Mouse (Mus musculus) testis, postnatal 14 days (tissue): ENCODE results near the gene Os9.

Source experiments
- DNase-seq: peaks from one replicate; pipeline ENCODE4 v3.0.0; 2021; ENCODE audit warnings: low spot score

Gene Os9

DNA sequence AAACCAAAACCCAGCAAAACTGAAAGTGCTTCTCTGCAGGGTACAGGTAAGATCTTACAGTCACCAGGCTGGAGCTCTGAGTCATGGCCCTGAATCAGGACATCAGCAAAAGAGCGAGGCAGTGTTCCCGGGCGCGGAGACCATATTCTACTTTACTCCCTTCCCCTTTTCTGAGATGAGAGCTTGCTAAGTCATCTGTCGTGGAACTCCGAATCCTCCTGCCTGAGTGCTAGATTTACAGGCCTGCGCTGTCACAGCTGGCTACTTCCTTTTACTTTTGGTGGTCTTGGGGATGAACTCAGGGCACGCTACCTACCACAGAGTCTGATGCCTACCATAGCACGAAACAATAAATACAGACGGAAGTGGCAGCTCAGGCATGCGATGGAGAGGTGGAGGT lies 6.5 kb downstream of the Os9 start:
- DNase-seq = no peak

DNA sequence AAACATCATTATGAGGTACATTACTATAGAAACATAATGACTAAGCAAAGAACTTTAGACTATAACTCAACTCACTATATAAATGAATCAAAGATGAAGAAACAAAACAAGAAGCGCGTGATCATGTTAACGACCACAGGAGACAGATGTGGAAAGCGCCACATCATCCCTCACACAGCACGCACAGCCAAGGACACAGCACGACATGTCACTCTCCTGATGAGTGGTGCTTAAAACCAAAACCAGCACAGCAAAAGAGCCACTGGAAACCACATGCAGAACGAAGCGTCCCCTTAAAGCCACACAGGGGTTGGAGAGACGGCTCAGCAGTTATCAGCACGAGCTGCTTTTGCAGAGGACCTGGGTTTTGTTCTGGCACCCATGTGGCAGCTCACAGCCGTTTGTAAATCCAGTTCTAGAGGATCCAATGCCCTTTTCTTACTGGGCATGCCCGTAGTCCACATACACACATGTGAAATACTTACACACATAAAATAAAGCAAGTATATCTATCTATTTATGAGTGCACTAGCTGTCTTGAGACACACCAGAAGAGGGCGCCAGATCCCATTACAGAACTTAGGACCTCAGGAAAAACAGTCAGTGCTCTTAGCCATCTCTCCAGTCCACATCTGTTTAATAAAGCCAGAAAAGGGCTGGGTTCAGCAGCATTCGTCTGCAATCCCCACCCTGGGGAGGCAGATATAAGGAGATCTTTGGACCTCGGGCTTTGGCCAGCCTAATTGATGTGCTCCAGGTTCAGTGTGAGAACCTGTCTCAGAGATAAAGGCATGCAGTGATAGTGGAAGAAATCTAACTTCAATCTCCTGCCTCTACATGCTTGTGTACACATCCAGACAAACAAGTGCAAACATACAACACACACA lies 9.7 kb downstream of the Os9 start:
- DNase-seq = no peak

DNA sequence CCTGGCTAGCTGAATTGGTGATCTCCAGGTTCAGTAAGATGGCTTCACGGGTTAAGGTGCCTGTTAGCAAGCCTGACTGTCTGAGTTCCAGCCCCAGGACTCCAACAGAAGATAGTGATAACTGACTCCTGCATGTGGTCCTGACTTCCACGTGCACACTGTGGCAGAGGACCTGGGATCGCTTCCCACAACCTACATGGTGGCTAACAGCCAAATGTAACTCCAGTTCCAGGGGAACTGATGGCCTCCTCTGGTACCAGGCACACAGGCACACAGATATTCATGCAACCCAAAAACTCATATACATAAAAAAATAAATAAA lies 12.7 kb downstream of the Os9 start:
- no peak for DNase-seq

DNA sequence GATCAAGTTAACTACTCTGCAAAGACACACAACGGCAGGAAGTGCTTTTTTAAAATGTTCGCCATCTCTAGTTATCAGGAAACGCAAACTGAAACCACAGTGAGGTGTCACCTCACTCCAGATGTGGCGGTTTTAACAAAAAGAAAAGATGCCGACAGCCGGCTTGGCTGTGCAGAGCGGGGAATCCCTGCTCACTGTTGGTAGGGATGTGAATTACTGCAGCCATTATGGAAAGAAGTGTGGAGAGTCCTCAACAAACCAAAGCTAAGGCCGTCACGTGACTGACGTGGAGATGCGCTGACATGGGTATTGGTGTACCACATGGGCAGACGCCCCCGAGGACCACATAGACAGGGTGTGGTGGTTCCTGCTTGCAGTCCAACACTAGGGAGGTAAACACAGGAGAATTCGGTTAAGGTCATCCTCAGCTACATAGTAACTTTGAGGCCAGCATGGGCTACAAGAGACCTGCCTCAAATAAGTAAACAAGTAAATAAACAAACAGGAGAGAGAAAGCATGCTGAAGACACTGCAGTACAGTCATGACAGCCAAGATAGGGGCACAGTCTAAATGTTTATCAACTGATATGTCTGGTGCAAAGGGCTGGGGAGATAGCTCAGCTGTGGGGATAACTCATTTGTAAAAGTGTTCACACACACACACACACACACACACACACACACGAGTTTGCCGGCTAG lies 13.2 kb downstream of the Os9 start:
- DNase-seq = no peak

DNA sequence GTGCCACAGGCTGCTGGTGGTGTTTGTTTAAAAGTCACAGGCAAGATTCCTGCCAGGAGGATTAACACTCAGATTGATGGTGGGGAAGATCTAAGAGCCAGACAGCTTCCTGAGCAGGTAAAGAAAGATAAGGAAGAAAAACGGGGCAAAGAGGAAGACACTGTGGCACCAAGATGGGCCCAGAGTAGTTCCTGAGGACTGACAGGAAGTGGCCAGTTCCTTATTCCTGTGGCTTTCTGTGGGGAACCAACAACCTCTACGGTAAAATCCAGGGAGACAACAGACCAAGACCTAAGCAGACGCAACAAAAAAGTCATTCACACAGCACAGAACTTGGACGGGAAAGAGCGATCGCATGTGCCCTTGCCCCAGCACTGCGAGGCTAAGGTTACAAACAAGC lies 17.3 kb downstream of the Os9 start:
- DNase-seq = no peak

DNA sequence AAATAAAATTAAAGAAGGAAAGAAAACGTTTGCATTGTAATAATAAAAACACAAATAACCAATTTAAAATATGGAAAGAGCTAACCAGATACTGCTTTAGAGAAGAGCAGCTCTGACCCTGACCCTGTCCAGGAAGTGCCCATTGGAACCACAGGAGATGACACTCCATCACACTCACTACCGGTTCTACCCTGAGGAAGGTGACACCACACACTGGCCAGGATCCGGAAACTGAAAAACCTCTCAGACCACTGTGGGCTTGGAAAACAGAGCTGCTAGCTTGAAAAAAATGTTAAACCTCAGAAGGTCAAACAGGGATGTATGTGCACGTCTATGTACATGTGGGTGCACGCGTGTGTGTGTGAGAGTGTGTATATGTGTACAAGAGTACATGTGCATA lies 19.8 kb downstream of the Os9 start:
- no peak for DNase-seq

DNA sequence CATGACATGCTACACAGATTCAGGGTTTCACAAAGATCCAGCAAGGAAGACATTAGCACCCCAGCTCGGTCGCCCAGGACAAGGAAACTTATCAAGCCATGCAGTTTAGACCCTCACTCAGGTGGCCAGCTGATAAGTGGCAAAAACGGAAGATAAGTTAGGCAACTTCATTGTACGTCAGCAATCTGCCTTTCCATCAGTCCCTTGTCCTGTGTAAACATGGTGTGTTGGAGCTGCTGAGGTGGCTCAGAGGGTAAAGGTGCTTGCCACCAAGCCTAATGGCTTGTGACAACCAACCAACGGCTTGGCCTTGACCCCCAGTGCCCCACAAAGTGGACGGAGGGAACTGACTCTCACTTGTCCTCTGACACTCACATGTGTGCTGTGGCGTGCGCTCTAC lies 20.5 kb downstream of the Os9 start:
- no peak for DNase-seq

DNA sequence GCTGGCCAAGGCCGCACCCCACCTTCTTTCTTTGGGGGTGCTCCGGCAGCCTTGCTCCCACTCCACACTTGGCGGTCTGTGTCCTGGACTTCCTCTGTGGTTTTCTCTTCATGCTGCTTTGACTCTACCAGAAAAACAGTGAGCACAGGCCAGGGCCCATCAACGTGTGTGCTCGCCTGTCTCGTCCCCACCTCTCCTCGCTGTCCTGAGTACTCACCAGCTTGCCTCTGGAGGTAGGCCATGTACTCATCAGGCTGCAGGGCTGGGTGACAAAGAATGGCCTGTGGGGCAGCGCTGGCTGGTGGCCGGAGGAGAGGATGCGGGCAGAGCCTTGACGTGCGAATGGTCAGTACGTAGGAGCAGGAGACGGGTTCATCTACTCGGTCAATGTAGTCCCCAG lies 21.1 kb downstream of the Os9 start:
- DNase-seq = no peak

DNA sequence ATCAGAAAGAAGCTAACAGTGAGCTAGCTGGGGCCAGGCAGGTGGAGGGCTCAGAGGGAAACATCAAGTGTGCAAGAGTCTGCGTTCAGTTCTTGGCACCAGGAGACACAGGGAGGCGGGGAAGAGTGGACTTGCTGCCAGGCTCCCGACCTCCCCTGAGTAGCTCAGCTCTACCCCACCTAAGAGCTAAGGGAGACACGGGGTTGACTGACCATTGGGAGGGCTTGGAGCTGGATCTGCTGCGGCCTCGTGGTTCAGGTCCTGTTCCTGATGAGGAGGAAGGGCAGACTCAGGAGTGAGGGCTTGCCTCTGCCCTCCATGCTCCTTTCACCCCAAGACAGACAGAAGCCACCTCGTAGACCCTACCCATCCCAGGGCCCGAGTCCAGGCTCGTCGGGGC lies 21.7 kb downstream of the Os9 start:
- no peak for DNase-seq

DNA sequence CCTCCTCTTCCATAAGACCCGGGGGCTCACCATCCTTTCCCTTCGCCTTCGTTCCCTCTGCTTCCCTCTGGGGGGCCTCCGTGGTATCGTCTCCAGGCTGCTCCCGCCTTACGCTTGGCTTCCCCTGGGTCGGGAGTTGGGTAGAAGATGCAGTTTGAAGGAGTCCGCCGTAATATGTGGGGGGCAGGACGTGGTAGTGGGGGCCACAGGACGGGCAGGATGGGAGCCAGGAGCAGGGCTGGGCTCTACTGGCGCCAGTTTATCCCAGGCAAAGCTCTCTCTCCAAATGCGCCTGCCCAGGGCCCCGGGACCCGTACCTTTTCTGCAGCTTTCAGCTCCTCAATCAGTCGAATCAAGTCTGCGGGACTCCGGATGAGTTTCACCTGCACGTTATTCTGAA lies 22.4 kb downstream of the Os9 start:
- DNase-seq = no peak

DNA sequence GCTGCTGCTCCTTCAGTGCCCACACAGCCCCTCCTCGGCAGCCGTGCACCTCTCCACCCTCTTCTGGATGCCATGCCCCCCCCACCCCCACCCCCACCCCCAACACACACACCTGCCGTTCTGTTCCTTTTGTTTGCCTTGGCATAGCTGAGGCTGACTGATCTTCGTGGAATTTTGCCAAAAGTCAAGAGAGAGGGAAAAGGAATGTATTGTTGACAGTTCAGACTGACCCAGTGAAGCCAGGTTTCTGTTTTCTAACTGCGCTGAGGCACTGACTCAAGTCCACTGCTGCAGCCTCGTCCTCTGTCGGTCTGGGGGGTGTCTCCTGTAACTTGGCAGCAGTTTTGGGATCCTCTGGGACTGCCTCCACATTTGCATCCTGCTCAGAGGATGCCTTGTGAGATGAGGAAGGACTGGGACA lies 26.5 kb downstream of the Os9 start:
- DNase-seq = no peak

DNA sequence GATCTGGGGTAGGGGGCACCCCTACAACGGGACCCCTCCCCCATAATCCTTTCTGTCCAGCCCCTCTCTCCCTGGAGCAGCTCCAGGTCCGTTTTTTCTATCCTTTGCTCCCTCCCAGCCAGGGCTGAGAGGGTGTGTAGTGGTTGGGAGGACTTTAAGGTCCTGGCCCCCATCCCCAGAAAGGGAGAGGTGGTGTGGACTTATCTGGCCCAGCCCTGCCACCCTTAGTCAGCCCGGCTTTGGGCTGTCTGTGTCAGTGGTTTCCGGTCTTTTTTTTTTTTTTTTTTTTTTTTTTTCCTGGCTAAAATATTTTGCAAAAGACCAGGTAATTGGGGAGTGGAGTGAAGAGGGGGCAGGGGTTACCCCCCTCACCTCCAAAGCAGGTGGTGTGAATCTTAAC lies 28.2 kb downstream of the Os9 start:
- DNase-seq = no peak

DNA sequence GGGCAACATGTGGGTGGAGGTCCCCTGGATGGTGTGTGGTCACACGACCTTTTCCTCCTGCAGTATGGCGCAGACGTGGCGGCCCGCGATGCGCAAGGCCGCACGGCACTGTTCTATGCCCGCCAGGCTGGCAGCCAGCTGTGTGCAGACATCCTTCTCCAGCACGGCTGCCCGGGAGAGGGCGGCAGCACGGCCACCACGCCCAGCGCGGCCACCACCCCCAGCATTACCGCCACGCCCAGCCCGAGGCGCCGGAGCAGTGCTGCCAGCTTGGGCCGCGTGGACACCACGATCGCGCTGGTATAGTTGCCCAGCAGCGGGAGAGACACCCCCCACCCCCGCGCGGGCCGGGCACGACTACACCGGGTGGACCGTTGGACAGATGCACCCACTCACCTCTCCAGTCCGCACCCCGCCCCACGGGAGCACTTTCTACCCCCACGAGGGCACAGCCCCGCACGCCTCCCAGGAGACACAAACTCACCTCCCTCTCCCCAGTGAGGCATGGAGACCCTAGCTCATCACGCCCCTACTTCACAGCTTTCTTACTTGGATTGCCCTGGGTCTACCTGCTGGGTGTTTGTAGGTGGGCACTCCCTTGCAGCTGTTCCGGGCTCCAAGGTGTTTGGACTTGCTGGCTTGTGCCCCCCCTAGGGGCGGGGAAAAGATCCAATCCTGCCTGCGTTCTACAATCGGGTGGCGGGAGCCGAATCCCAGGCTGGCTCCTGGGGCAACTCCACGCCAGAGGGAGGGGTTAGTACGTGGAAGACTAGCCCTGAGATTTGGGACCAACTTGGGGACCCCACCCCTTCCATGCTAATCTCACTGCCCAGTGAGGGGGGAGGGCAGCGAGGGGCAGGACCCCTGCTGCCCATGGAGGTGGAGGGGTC lies 29.2 kb downstream of the Os9 start:
- DNase-seq = no peak

DNA sequence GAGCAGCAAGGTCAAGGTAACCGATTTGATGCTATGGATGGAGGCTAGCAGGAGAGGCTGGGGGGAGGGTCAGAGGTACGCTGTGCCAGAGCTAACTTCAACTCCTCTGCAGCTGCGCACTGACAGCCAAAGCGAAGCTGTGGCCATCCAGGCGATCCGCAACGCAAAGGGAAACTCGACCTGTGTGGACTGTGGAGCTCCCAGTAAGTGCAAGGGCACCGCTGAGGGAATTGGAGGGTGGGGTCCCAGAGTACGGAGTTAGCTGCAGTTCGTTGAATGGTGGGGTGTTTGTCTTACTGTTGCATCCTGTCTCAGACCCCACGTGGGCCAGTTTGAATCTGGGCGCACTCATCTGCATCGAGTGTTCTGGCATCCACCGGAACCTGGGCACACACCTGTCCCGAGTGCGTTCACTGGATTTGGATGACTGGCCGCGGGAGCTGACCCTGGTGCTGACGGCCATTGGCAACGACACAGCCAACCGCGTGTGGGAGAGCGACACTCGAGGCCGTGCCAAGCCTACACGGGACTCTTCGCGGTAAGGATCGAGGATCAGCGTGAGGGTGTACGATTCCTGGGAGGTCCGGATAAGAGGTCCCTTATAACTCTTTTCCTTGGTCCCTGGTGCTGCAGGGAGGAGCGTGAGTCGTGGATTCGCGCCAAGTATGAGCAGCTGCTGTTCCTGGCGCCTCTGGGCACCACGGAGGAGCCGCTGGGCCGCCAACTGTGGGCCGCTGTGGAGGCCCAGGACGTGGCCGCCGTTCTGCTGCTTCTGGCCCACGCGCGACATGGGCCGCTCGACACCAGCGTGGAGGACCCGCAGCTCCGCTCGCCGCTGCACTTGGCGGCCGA lies 30.1 kb downstream of the Os9 start:
- no peak for DNase-seq

DNA sequence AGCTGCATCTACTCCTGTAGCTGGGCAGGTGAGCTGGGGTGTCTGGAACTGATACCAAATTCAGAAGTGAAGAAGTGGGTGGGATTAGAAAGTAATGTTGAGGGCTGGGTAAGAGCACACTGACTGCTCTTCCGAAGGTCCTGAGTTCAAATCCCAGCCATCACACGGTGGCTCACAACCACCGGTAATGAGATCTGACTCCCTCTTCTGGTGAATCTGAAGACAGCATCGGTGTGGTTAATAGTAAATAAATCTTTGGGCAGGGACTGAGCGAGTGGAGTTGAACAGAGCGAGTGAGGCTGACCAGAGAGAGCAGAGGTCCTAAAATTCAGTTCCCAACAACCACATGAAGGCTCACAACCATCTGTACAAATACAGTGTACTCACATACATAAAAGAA lies 35.3 kb downstream of the Os9 start:
- DNase-seq = peak; percentile 3

DNA sequence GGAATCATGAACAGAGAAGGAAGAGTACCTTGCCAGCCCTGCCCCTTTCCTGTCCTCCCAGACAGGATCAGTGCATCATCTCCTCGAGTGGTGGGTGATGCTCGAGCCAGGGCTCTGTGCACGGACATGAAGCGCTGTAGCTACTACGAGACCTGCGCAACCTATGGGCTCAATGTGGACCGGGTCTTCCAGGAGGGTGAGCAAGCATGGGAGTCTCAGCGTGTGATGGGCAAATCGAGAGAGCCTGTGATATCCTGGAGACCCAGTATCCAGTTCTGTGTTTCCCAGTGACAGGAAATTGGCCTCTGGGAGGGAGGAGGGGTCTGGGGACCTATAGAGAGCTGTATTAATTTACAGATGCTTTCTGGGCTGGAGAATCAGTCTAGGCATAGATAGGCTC lies 35.9 kb downstream of the Os9 start:
- DNase-seq = no peak

DNA sequence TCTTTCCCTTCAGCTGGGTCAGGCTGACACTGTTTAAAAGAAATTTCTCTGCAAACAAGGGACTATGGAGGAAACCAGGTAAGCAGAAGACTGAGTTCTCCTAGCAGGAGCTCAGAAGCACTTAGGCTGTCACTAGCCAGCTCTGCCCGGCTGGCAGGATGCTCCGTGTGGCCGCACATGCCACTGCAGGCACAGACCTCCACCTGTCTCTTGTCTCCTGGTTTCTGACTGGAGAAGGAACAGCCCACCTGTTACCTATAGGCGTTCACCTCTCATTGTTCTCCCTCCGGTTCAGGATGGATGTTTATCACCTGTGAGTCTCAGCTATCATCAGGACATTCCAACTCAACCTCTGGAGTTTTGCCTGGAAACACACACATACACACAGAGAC lies 37.0 kb downstream of the Os9 start:
- DNase-seq = no peak

DNA sequence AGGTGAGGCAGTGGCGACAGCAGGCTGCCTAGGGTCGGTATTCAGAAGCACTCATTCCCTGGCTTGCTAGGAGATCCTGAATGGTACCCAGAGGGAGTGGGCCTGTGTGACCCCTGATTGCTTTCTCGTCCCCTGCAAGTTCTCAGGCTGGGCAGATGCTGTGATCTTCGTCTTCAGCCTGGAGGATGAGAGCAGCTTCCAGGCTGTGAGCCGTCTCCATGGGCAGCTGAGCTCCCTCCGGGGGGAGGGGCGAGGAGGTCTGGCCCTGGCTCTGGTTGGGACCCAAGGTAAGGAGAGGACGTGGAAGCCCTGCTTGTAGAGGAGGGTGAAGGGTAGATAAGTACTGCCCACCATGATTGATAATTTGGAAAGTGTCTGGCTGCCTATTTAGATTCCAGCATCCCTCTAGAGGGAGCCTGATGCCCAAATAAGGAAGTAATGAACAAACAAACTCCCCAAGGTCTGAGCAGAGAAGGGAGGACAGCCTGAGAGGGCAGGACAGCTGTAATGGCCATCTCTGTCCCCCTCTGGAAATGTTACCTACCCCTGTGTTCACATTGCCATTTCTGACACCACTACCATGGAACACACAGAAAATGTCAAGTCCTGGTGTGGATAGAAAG lies 37.5 kb downstream of the Os9 start:
- no peak for DNase-seq

DNA sequence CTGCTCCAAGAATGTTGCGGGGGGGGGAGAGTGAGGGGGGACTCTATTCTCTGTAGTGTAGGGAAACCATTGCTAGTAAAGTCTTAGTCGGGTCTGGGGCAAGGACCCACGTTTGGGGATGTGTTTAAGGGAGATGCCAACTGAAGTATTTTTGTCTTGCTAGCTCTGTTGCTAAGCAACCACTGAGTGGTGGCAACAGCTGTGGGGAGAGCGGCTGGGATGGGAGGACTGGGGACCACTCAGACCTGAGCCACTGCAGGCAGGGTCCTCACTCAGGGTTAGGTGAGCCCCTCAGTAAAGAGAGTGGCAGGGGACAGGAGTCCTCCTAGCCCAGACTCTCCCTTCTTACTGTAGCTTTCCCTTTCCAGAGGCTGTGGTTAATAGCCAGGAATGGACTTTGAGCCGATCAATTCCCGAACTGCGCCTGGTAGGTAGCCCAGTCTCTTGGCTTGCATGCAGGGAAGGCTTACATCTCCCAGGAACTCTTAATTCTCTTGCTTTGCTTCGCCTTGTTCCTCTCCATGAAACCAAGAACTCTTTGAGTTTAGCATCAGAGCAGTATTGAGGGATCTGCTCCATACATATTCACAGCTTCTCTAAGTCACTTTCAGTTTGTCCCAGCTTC lies 38.8 kb downstream of the Os9 start:
- DNase-seq = no peak

DNA sequence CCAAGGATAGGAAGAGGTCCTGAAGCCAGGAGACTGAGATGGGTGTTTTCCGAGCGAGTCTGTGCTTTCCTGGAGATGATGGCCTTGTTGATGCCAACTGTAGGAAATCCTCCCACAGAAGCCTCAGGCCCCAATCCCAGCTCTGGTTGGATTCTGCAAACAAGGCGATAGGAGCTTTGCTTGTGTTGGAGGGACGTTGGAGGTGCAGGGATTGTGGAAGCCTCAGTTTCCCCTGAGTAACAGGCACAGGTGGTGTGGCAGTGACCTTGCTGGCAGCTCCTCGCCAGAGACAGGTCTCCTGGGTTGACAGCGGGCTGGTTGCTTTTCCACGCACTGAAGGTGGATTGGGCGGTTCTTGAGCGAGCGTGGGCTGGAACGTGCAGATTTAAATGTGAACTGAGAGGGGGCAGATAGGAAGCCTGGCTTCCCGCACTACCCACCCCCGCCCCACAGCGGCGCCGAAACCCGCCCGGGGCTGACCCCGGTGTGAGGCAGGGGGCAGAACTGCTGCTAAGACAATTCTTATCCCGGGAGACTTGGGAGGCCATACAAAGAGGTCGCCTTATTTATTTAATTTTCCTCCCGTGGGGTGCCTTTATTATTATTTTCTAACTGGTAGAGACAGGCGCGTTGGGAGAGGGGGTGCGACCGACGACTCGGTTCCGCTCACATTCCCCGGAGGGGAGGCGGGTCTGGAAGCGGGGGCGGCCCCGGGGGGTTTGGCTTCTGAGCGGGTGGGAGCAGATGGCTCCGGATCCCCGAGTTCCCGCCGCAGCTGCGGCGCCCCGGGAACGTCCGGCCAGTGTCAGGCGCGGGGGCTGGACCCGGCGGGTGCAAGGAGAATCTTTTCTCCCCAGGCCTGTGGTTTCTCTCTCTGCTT lies 39.8 kb downstream of the Os9 start:
- no peak for DNase-seq
